ENCODE assay signal across 8 mouse cellular contexts in genomic region chr19:17163511-17163953, GRCm38 (mm10).
DNase-seq lines count a peak whose midpoint lies in the region; ATAC-seq lines count a peak whose summit lies in the region.

No protein-coding gene starts in this region.

- ATAC-seq in forebrain, embryonic 14.5 days, result peak; percentile 63
- ATAC-seq in hindbrain, embryonic 15.5 days (ENCODE audit: low FRiP score, low read depth), result no peak
- peak; percentile 71; the same call in 1 of the 2 replicates for ATAC-seq in limb, embryonic 15.5 days (ENCODE audit: insufficient number of reproducible peaks, low FRiP score, low TSS enrichment, low read depth)
- ATAC-seq in midbrain, embryonic 14.5 days (ENCODE audit: low FRiP score, low TSS enrichment), result 0 out of 2 replicates have a peak, but pooled peaks have one; percentile 36

- no peaks in the 10 kb centered on the region for H3K36me3 ChIP-seq in forebrain, embryonic 14.5 days (ENCODE audit: control insufficient read depth, insufficient read depth, low read length)
- H3K36me3 ChIP-seq in hindbrain, embryonic 15.5 days, result no peaks in the 10 kb centered on the region
- no peaks in the 10 kb centered on the region for H3K36me3 ChIP-seq in limb, embryonic 15.5 days
- no peaks in the 10 kb centered on the region for H3K36me3 ChIP-seq in midbrain, embryonic 14.5 days (ENCODE audit: control insufficient read depth, insufficient read depth, low read length)

- H3K4me2 ChIP-seq in forebrain, embryonic 14.5 days (ENCODE audit: low read length), result no peak overlapping the region
- H3K4me2 ChIP-seq in hindbrain, embryonic 15.5 days, result 0 out of 2 replicates have a peak overlapping the region, but pooled peaks have one; percentile 21
- peak overlapping the region; percentile 12 for H3K4me2 ChIP-seq in limb, embryonic 15.5 days
- H3K4me2 ChIP-seq in midbrain, embryonic 14.5 days (ENCODE audit: low read length), result no peak overlapping the region

- H3K9ac ChIP-seq in forebrain, embryonic 14.5 days (ENCODE audit: low read length), result no peak overlapping the region
- H3K9ac ChIP-seq in hindbrain, embryonic 15.5 days, result no peak overlapping the region
- no peak overlapping the region for H3K9ac ChIP-seq in limb, embryonic 15.5 days
- H3K9ac ChIP-seq in midbrain, embryonic 14.5 days (replicated peaks; ENCODE audit: low read length), result no peak overlapping the region

- DNase-seq in cerebellum, postnatal 25 days, result peak; percentile 45 to 47
- DNase-seq in cerebellum, adult 9-11 months, result no peak
- DNase-seq in adrenal gland, postnatal 25 days, result peak; percentile 29
- peak; percentile 58 for DNase-seq in forebrain, embryonic 14.5 days (ENCODE audit: low spot score)
- peak; percentile 68 for DNase-seq in midbrain, embryonic 14.5 days
- DNase-seq in testis, postnatal 10 days (ENCODE audit: low spot score), result peak; percentile 55

- no peak overlapping the region for H3K4me3 ChIP-seq in forebrain, embryonic 14.5 days (ENCODE audit: low read depth, low read length)
- H3K4me3 ChIP-seq in hindbrain, embryonic 15.5 days, result no peak overlapping the region
- peak overlapping the region; percentile 10; the same call in 1 of the 2 replicates for H3K4me3 ChIP-seq in limb, embryonic 15.5 days
- H3K4me3 ChIP-seq in midbrain, embryonic 14.5 days (replicated peaks; ENCODE audit: low read depth, low read length), result no peak overlapping the region

- WGBS in forebrain, embryonic 14.5 days, result 22% methylated on average over 13 of the region's 13 CpGs
- 25% methylated on average over 13 of the region's 13 CpGs for WGBS in hindbrain, embryonic 15.5 days
- 7% methylated on average over 13 of the region's 13 CpGs for WGBS in limb, embryonic 15.5 days
- 19% methylated on average over 13 of the region's 13 CpGs for WGBS in midbrain, embryonic 14.5 days

- H3K4me1 ChIP-seq in forebrain, embryonic 14.5 days (ENCODE audit: control insufficient read depth, insufficient read depth, low read length), result no peaks in the 10 kb centered on the region
- H3K4me1 ChIP-seq in hindbrain, embryonic 15.5 days (replicated peaks), result no peaks in the 10 kb centered on the region
- peaks cover 7% of the 10 kb centered on the region; the same call in 1 of the 2 replicates for H3K4me1 ChIP-seq in limb, embryonic 15.5 days
- H3K4me1 ChIP-seq in midbrain, embryonic 14.5 days (ENCODE audit: control insufficient read depth, insufficient read depth, low read length), result no peaks in the 10 kb centered on the region

- no peaks in the 10 kb centered on the region for H3K9me3 ChIP-seq in forebrain, embryonic 14.5 days (replicated peaks; ENCODE audit: control insufficient read depth, low read length)
- no peaks in the 10 kb centered on the region for H3K9me3 ChIP-seq in hindbrain, embryonic 15.5 days
- H3K9me3 ChIP-seq in limb, embryonic 15.5 days, result no peaks in the 10 kb centered on the region
- H3K9me3 ChIP-seq in midbrain, embryonic 14.5 days (ENCODE audit: control insufficient read depth, low read length), result no peaks in the 10 kb centered on the region

- no peaks in the 10 kb centered on the region for H3K27me3 ChIP-seq in forebrain, embryonic 14.5 days (replicated peaks; ENCODE audit: control insufficient read depth, insufficient read depth, low read length)
- no peaks in the 10 kb centered on the region for H3K27me3 ChIP-seq in hindbrain, embryonic 15.5 days
- H3K27me3 ChIP-seq in limb, embryonic 15.5 days, result no peaks in the 10 kb centered on the region
- H3K27me3 ChIP-seq in midbrain, embryonic 14.5 days (ENCODE audit: control insufficient read depth, insufficient read depth, low read length), result no peaks in the 10 kb centered on the region

- H3K27ac ChIP-seq in forebrain, embryonic 14.5 days (ENCODE audit: low read depth, low read length), result no peak overlapping the region
- no peak overlapping the region for H3K27ac ChIP-seq in hindbrain, embryonic 15.5 days (replicated peaks)
- no peak overlapping the region for H3K27ac ChIP-seq in limb, embryonic 15.5 days
- H3K27ac ChIP-seq in midbrain, embryonic 14.5 days (replicated peaks; ENCODE audit: low read depth, low read length), result no peak overlapping the region

Comparison
In these comparisons a context has a peak if more than half of its experiments do, and no peak if none do; other contexts are left out.
1. H3K4me2 ChIP-seq: peak in hindbrain, embryonic 15.5 days (single experiment) and limb, embryonic 15.5 days (single experiment); none in forebrain, embryonic 14.5 days (single experiment) and midbrain, embryonic 14.5 days (single experiment).